Mouse (Mus musculus): ENCODE data around the gene Hps5. TPM values are rescaled to one million over a fixed set of nuclear protein-coding genes. Genes with fewer than 3 reads are reported as not detected.

Gene Hps5
- total RNA-seq, 1 experiment: 17.4 TPM

DNA sequence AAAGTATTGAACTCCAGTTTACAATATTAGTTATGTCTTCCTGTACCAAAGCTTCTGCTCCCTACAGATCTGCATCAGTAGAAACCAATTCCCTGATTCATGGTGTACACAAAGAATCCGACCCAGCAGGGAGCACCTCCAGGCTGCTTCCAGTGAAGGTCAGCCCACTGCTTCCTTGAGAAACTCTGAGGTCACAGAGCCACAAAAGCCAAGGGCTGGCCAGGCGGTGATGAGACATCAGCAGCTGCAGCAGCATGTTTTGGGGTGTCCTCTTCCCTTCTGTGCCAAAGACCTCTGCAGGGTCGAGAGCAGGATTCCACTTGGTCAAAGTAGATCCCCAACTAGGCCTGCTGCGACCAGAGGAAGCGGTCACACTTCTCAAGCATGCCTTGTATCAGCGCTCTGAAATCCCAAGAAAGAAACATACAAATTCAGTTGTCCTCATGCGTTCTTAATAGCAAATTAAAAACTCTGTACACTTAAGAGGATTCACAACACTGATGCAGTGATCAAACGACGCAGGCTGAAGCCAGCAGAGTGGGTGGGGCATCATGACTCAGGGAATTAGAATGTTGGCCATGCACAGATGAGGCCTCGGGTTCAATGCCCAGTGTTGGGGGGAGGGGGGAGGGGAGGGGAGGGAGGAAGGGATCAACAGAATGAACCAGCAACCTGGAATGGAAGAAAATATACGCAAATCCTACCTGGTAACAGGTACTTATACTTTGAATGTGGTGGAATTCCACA is 34.6 kb downstream of the Hps5 start:
- Histone ChIP-seq H3K27ac (ENCODE audit: insufficient read depth, low read depth, low read length, poor library complexity, severe bottlenecking) (peak overlapping the region; percentile 34; the same call in 1 of the 2 replicates), H3K4me1 (ENCODE audit: control insufficient read depth in 2 of 2, insufficient read depth in 2 of 2, low read length in 2 of 2, poor library complexity in 1 of 2) (peaks cover 0 to 8% of the 10 kb centered on the region in 2 experiments; a peak in 1 of 4 replicates), H3K9ac (ENCODE audit: insufficient read depth, low read depth, low read length, poor library complexity, severe bottlenecking) (0 out of 2 replicates have a peak overlapping the region, but pooled peaks have one; percentile 14), H3K4me3 (ENCODE audit: insufficient read depth in 1 of 2, low read depth in 1 of 2, low read length in 2 of 2, poor library complexity in 1 of 2, severe bottlenecking in 1 of 2) (no peak overlapping the region), H3K36me3 (ENCODE audit: control insufficient read depth, insufficient read depth, low read length, poor library complexity, severe bottlenecking) (peaks cover 10% of the 10 kb centered on the region), H3K9me3 (ENCODE audit: control insufficient read depth, insufficient read depth, low read depth, low read length) (no peaks in the 10 kb centered on the region)
- TF ChIP-seq MAFK (IDR thresholded peaks at IDR 0.05; ENCODE audit: insufficient read depth, low read depth, low read length) (peak; percentile 45; the same call in 1 of the 2 replicates), ZNF384 (IDR thresholded peaks at IDR 0.05; ENCODE audit: low read depth, low read length) (no peak)
- in situ Hi-C loops (cut with MboI; ENCODE audit: low sequenced_read_pairs in 2 of 2, unreplicated experiment in 2 of 2): no loop called here
- no peak for DNase-seq (ENCODE audit: low read depth, low spot score)

DNA sequence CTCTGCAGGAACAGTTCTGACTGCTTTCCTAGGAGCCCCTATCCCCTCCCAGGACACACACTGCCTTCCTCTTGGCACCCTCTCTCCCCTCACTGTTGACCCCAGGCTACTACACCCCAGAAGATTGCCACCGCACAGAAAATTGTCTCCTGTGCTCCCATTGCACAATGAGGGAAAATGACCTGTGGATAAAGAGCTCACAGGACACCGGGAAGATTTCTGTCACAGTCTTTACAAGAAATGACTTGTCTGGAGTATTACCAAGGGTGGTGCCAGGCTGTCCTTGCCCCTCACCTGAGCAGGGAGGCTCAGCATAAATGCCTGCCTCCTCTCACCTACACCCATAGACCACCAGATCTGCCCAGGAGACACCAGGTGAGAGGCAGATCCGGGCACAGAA is 44.4 kb downstream of the Hps5 start, which contains the start of gene Saa2:
Gene Saa2 (plus strand): TSS at position 301 of the 400 bp plus-strand sequence.
- no peaks in the 10 kb centered on the region for H3K36me3 ChIP-seq (ENCODE audit: control insufficient read depth, insufficient read depth, low read length, poor library complexity, severe bottlenecking)

GRCm38 (mm10) chr7:46748459-46748858 is 47.4 kb downstream of the Hps5 start:
- Histone ChIP-seq H3K9ac (ENCODE audit: insufficient read depth, low read depth, low read length, poor library complexity, severe bottlenecking) (peak overlapping the region; percentile 38; the same call in 1 of the 2 replicates), H3K9me3 (ENCODE audit: control insufficient read depth, insufficient read depth, low read depth, low read length) (no peaks in the 10 kb centered on the region), H3K4me1 (ENCODE audit: control insufficient read depth in 2 of 2, insufficient read depth in 2 of 2, low read length in 2 of 2, poor library complexity in 1 of 2) (peaks cover 2 to 5% of the 10 kb centered on the region in 2 experiments; a peak in 2 of 4 replicates), H3K4me3 (ENCODE audit: insufficient read depth in 1 of 2, low read depth in 1 of 2, low read length in 2 of 2, poor library complexity in 1 of 2, severe bottlenecking in 1 of 2) (0 out of 4 replicates have a peak overlapping the region, but pooled peaks of 1 of the 2 experiments have one; percentile 9), H3K36me3 (ENCODE audit: control insufficient read depth, insufficient read depth, low read length, poor library complexity, severe bottlenecking) (no peaks in the 10 kb centered on the region), H3K27ac (ENCODE audit: insufficient read depth, low read depth, low read length, poor library complexity, severe bottlenecking) (no peak overlapping the region)
- in situ Hi-C loops (cut with MboI; ENCODE audit: low sequenced_read_pairs in 2 of 2, unreplicated experiment in 2 of 2): no loop called here
- TF ChIP-seq ZC3H11A (IDR thresholded peaks at IDR 0.05; ENCODE audit: borderline replicate concordance, low read depth, low read length) (no peak), HCFC1 (IDR thresholded peaks at IDR 0.05; ENCODE audit: borderline replicate concordance, insufficient read depth, low read length) (no peak), ZNF384 (IDR thresholded peaks at IDR 0.05; ENCODE audit: low read depth, low read length) (peak; percentile 91), CHD2 (IDR thresholded peaks at IDR 0.05; ENCODE audit: low read depth, low read length) (no peak), MAFK (IDR thresholded peaks at IDR 0.05; ENCODE audit: insufficient read depth, low read depth, low read length) (no peak)
- DNase-seq (ENCODE audit: low read depth, low spot score): no peak

More for the DNA sequence above, 44.4 kb downstream of the Hps5 start, which contains the start of gene Saa2:
- Histone ChIP-seq H3K9me3 (ENCODE audit: control insufficient read depth, insufficient read depth, low read depth, low read length) (no peaks in the 10 kb centered on the region), H3K27ac (ENCODE audit: insufficient read depth, low read depth, low read length, poor library complexity, severe bottlenecking) (no peak within 1 kb of the TSS), H3K4me1 (ENCODE audit: control insufficient read depth in 2 of 2, insufficient read depth in 2 of 2, low read length in 2 of 2, poor library complexity in 1 of 2) (peaks cover 2 to 5% of the 10 kb centered on the region in 2 experiments; a peak in 2 of 4 replicates), H3K9ac (ENCODE audit: insufficient read depth, low read depth, low read length, poor library complexity, severe bottlenecking) (no peak within 1 kb of the TSS), H3K4me3 (ENCODE audit: insufficient read depth in 1 of 2, low read depth in 1 of 2, low read length in 2 of 2, poor library complexity in 1 of 2, severe bottlenecking in 1 of 2) (no peak within 1 kb of the TSS)
- no peak for DNase-seq (ENCODE audit: low read depth, low spot score)
- no peak for TF ChIP-seq CHD2 (IDR thresholded peaks at IDR 0.05; ENCODE audit: low read depth, low read length)
- TF ChIP-seq MAFK (IDR thresholded peaks at IDR 0.05; ENCODE audit: insufficient read depth, low read depth, low read length): no peak
- no peak for TF ChIP-seq ZC3H11A (IDR thresholded peaks at IDR 0.05; ENCODE audit: borderline replicate concordance, low read depth, low read length)
- no peak for TF ChIP-seq ZNF384 (IDR thresholded peaks at IDR 0.05; ENCODE audit: low read depth, low read length)
- TF ChIP-seq HCFC1 (IDR thresholded peaks at IDR 0.05; ENCODE audit: borderline replicate concordance, insufficient read depth, low read length): no peak
- in situ Hi-C loops (cut with MboI; ENCODE audit: low sequenced_read_pairs in 2 of 2, unreplicated experiment in 2 of 2): no loop called here

DNA sequence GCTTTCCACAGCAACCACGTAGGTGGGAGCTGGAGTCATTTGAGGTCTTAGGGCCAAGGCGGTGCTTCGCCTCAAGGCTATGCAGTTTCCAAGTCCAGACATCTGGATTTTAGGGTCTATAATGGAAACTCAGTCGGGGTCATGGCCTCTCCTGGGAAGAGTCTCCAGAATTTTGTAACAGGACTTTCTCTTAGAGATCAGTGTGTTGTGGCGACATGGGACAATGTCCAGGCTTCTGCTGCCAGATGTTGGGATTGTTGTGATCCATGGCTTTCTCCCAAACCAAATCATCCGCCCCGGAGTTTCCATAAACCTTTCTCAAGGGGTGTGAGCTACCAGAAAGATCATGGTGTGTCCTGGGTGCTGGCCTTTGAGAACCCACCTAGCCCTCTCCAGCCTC is 49.5 kb downstream of the Hps5 start:
- TF ChIP-seq HCFC1 (IDR thresholded peaks at IDR 0.05; ENCODE audit: borderline replicate concordance, insufficient read depth, low read length) (no peak), ZNF384 (IDR thresholded peaks at IDR 0.05; ENCODE audit: low read depth, low read length) (no peak), MAFK (IDR thresholded peaks at IDR 0.05; ENCODE audit: insufficient read depth, low read depth, low read length) (no peak), CHD2 (IDR thresholded peaks at IDR 0.05; ENCODE audit: low read depth, low read length) (no peak), ZC3H11A (IDR thresholded peaks at IDR 0.05; ENCODE audit: borderline replicate concordance, low read depth, low read length) (no peak)
- Histone ChIP-seq H3K36me3 (ENCODE audit: control insufficient read depth, insufficient read depth, low read length, poor library complexity, severe bottlenecking) (no peaks in the 10 kb centered on the region), H3K27ac (ENCODE audit: insufficient read depth, low read depth, low read length, poor library complexity, severe bottlenecking) (no peak overlapping the region), H3K9me3 (ENCODE audit: control insufficient read depth, insufficient read depth, low read depth, low read length) (no peaks in the 10 kb centered on the region), H3K9ac (ENCODE audit: insufficient read depth, low read depth, low read length, poor library complexity, severe bottlenecking) (no peak overlapping the region), H3K4me3 (ENCODE audit: insufficient read depth in 1 of 2, low read depth in 1 of 2, low read length in 2 of 2, poor library complexity in 1 of 2, severe bottlenecking in 1 of 2) (no peak overlapping the region), H3K4me1 (ENCODE audit: control insufficient read depth in 2 of 2, insufficient read depth in 2 of 2, low read length in 2 of 2, poor library complexity in 1 of 2) (peaks cover 2 to 5% of the 10 kb centered on the region in 2 experiments; a peak in 2 of 4 replicates)
- DNase-seq (ENCODE audit: low read depth, low spot score): no peak
- in situ Hi-C loops (cut with MboI; ENCODE audit: low sequenced_read_pairs in 2 of 2, unreplicated experiment in 2 of 2): no loop called here
